Mouse (Mus musculus) heart, postnatal 10 days (tissue): ENCODE measurements around the gene Usp6nl. TPM values are rescaled to one million over a fixed set of nuclear protein-coding genes. Genes with fewer than 3 reads are reported as not detected.

Experiments used
- DNase-seq, 2 experiments: peaks; one replicate each; pipeline ENCODE4 v3.0.0; 2021
- intact Hi-C: fragments of 180-260 bp; cut with DNase I; formaldehyde crosslinking; loops from one replicate; pipeline ENCODE4 v1.15.1; 2025
- total RNA-seq, 2 experiments: library from RNA; stranded (reverse); gene quantifications; 2 replicates each; pipeline ENCODE4 v1.2.3; 2021

The Usp6nl gene
- total RNA-seq, 2 experiments from 2014 or later: 13.6 to 14.6 TPM

- intact Hi-C loops: no loop called here
- DNase-seq: no peak
Measured at GRCm38 (mm10) chr2:6366973-6367372, 44.5 kb downstream of the Usp6nl start.

- no peak for DNase-seq
- intact Hi-C loops: no loop called here
Measured at GRCm38 (mm10) chr2:6367497-6367896, 45.0 kb downstream of the Usp6nl start.

GRCm38 (mm10) chr2:6374216-6374615, 51.7 kb downstream of the Usp6nl start:
- no peak for DNase-seq

GRCm38 (mm10) chr2:6376071-6376470, 53.6 kb downstream of the Usp6nl start:
- intact Hi-C loops: no loop called here
- DNase-seq: no peak

More at GRCm38 (mm10) chr2:6374216-6374615, 51.7 kb downstream of the Usp6nl start:
- intact Hi-C loops: no loop called here

GRCm38 (mm10) chr2:6376941-6377340, 54.5 kb downstream of the Usp6nl start:
- intact Hi-C loops: no loop called here

GRCm38 (mm10) chr2:6378590-6379205, 56.2 kb downstream of the Usp6nl start:
- intact Hi-C loops: no loop called here

More at GRCm38 (mm10) chr2:6376941-6377340, 54.5 kb downstream of the Usp6nl start:
- no peak for DNase-seq

GRCm38 (mm10) chr2:6379731-6380212, 57.3 kb downstream of the Usp6nl start:
- DNase-seq: no peak
- intact Hi-C loops: no loop called here

More at GRCm38 (mm10) chr2:6378590-6379205, 56.2 kb downstream of the Usp6nl start:
- no peak for DNase-seq

GRCm38 (mm10) chr2:6380401-6380800, 57.9 kb downstream of the Usp6nl start:
- DNase-seq: no peak
- intact Hi-C loops: no loop called here

- intact Hi-C loops: no loop called here
- DNase-seq: no peak
Measured at GRCm38 (mm10) chr2:6384407-6385146, 62.1 kb downstream of the Usp6nl start.

- DNase-seq: no peak
- intact Hi-C loops: no loop called here
Measured at GRCm38 (mm10) chr2:6389162-6389561, 66.7 kb downstream of the Usp6nl start.

GRCm38 (mm10) chr2:6391261-6391660, 68.8 kb downstream of the Usp6nl start:
- no peak for DNase-seq
- intact Hi-C loops: no loop called here

GRCm38 (mm10) chr2:6391940-6392339, 69.5 kb downstream of the Usp6nl start:
- no peak for DNase-seq

GRCm38 (mm10) chr2:6395851-6396625, 73.6 kb downstream of the Usp6nl start:
- intact Hi-C loops: no loop called here
- no peak for DNase-seq

More at GRCm38 (mm10) chr2:6391940-6392339, 69.5 kb downstream of the Usp6nl start:
- intact Hi-C loops: no loop called here

GRCm38 (mm10) chr2:6396626-6397146, 74.2 kb downstream of the Usp6nl start:
- DNase-seq: no peak
- intact Hi-C loops: no loop called here

- DNase-seq: no peak
- intact Hi-C loops: no loop called here
Measured at GRCm38 (mm10) chr2:6397166-6397565, 74.7 kb downstream of the Usp6nl start.

GRCm38 (mm10) chr2:6398826-6399225, 76.4 kb downstream of the Usp6nl start:
- no peak for DNase-seq
- intact Hi-C loops: no loop called here

- no peak for DNase-seq
- intact Hi-C loops: no loop called here
Measured at GRCm38 (mm10) chr2:6401039-6401438, 78.6 kb downstream of the Usp6nl start.

GRCm38 (mm10) chr2:6403375-6403774, 80.9 kb downstream of the Usp6nl start:
- intact Hi-C loops: no loop called here
- no peak for DNase-seq

- DNase-seq: no peak
- intact Hi-C loops: loop anchor here (2.0 kb wide), 1 partner anchor 79 kb away; no protein-coding TSS in a partner anchor
Measured at GRCm38 (mm10) chr2:6403991-6404390, 81.5 kb downstream of the Usp6nl start.

GRCm38 (mm10) chr2:6404627-6405026, 82.2 kb downstream of the Usp6nl start:
- DNase-seq: no peak
- intact Hi-C loops: loop anchor here (1.0 to 5.0 kb wide), 4 partner anchors 80 to 407 kb away; no protein-coding TSS in a partner anchor
